Mouse (Mus musculus): ENCODE results near the gene Mboat7. TPM values are rescaled to one million over a fixed set of nuclear protein-coding genes. Genes with fewer than 3 reads are reported as not detected.

The Mboat7 gene
- polyA plus RNA-seq, 1 experiment from 2014 or later, result 60.8 TPM

- Histone ChIP-seq H3K27me3 (no peaks in the 10 kb centered on the region), H3K9me3 (no peaks in the 10 kb centered on the region), H3K4me3 (no peak overlapping the region), H3K4me1 (no peaks in the 10 kb centered on the region), H3K36me3 (peaks cover 42% of the 10 kb centered on the region), H3K4me2 (replicated peaks) (no peak overlapping the region), H3K27ac (no peak overlapping the region), H3K9ac (no peak overlapping the region)
- ATAC-seq (ENCODE audit: insufficient number of reproducible peaks, insufficient read depth, low FRiP score, low TSS enrichment), result no peak
- WGBS, result 81% methylated on average over 30 of the region's 31 CpGs
Observed at GRCm38 (mm10) chr7:3685400-3686187, 7.7 kb downstream of the Mboat7 start.

- peaks cover 48% of the 10 kb centered on the region for H3K36me3 ChIP-seq
- no peak overlapping the region for H3K4me3 ChIP-seq
- no peak overlapping the region for H3K27ac ChIP-seq
- H3K4me1 ChIP-seq, result no peaks in the 10 kb centered on the region
- no peak overlapping the region for H3K9ac ChIP-seq
- no peak overlapping the region for H3K4me2 ChIP-seq (replicated peaks)
- no peak for ATAC-seq (ENCODE audit: insufficient number of reproducible peaks, insufficient read depth, low FRiP score, low TSS enrichment)
- no peaks in the 10 kb centered on the region for H3K9me3 ChIP-seq
- WGBS, result 88% methylated on average over 8 of the region's 8 CpGs
- H3K27me3 ChIP-seq, result no peaks in the 10 kb centered on the region
Observed at GRCm38 (mm10) chr7:3684698-3685097, 8.6 kb downstream of the Mboat7 start.

GRCm38 (mm10) chr7:3683908-3684550 lies 9.3 kb downstream of the Mboat7 start:
- no peaks in the 10 kb centered on the region for H3K27me3 ChIP-seq
- no peaks in the 10 kb centered on the region for H3K9me3 ChIP-seq
- H3K36me3 ChIP-seq, result peaks cover 52% of the 10 kb centered on the region
- H3K4me2 ChIP-seq (replicated peaks), result no peak overlapping the region
- no peak overlapping the region for H3K9ac ChIP-seq
- ATAC-seq (ENCODE audit: insufficient number of reproducible peaks, insufficient read depth, low FRiP score, low TSS enrichment), result no peak
- WGBS, result 89% methylated on average over 10 of the region's 10 CpGs
- no peaks in the 10 kb centered on the region for H3K4me1 ChIP-seq
- H3K27ac ChIP-seq, result no peak overlapping the region
- no peak overlapping the region for H3K4me3 ChIP-seq

GRCm38 (mm10) chr7:3677342-3677741 lies 16.0 kb downstream of the Mboat7 start, which contains the start of gene Tmc4:
Tmc4 (minus strand) TSS chr7:3677553.
- WGBS, result 50% methylated on average over 9 of the region's 9 CpGs
- no peak within 1 kb of the TSS for H3K4me3 ChIP-seq
- H3K9me3 ChIP-seq, result no peaks in the 10 kb centered on the region
- H3K4me2 ChIP-seq (replicated peaks), result no peak within 1 kb of the TSS; the same call in 1 of the 2 replicates
- no peak within 1 kb of the TSS for H3K27ac ChIP-seq
- no peak within 1 kb of the TSS for H3K9ac ChIP-seq
- H3K4me1 ChIP-seq, result no peaks in the 10 kb centered on the region
- no peaks in the 10 kb centered on the region for H3K27me3 ChIP-seq
- ATAC-seq (ENCODE audit: insufficient number of reproducible peaks, insufficient read depth, low FRiP score, low TSS enrichment), result no peak
- H3K36me3 ChIP-seq, result peaks cover 14% of the 10 kb centered on the region

GRCm38 (mm10) chr7:3676371-3676770 lies 17.0 kb downstream of the Mboat7 start:
- Histone ChIP-seq H3K9me3 (no peaks in the 10 kb centered on the region), H3K4me2 (replicated peaks) (no peak overlapping the region; the same call in 1 of the 2 replicates), H3K4me1 (no peaks in the 10 kb centered on the region), H3K36me3 (peaks cover 14% of the 10 kb centered on the region), H3K27me3 (no peaks in the 10 kb centered on the region), H3K9ac (no peak overlapping the region), H3K4me3 (no peak overlapping the region), H3K27ac (no peak overlapping the region)
- ATAC-seq (ENCODE audit: insufficient number of reproducible peaks, insufficient read depth, low FRiP score, low TSS enrichment), result no peak
- WGBS, result 87% methylated on average over 12 of the region's 12 CpGs

- WGBS, result 64% methylated on average over 3 of the region's 3 CpGs
- H3K4me2 ChIP-seq (replicated peaks), result no peak overlapping the region
Observed at GRCm38 (mm10) chr7:3675228-3675548, 18.1 kb downstream of the Mboat7 start.

GRCm38 (mm10) chr7:3674507-3675227 lies 18.7 kb downstream of the Mboat7 start:
- ATAC-seq (ENCODE audit: insufficient number of reproducible peaks, insufficient read depth, low FRiP score, low TSS enrichment), result peak; percentile 68; the same call in 1 of the 2 replicates

More at GRCm38 (mm10) chr7:3675228-3675548, 18.1 kb downstream of the Mboat7 start:
- Histone ChIP-seq H3K9me3 (no peaks in the 10 kb centered on the region), H3K27me3 (no peaks in the 10 kb centered on the region), H3K4me1 (no peaks in the 10 kb centered on the region), H3K9ac (no peak overlapping the region), H3K27ac (no peak overlapping the region), H3K36me3 (peaks cover 10% of the 10 kb centered on the region), H3K4me3 (no peak overlapping the region)
- ATAC-seq (ENCODE audit: insufficient number of reproducible peaks, insufficient read depth, low FRiP score, low TSS enrichment), result no peak

GRCm38 (mm10) chr7:3666921-3667391 lies 26.4 kb downstream of the Mboat7 start:
- no peak overlapping the region for H3K9ac ChIP-seq
- no peak overlapping the region for H3K27ac ChIP-seq
- no peaks in the 10 kb centered on the region for H3K9me3 ChIP-seq
- H3K27me3 ChIP-seq, result no peaks in the 10 kb centered on the region
- ATAC-seq (ENCODE audit: insufficient number of reproducible peaks, insufficient read depth, low FRiP score, low TSS enrichment), result no peak
- 19% methylated on average over 14 of the region's 14 CpGs for WGBS
- peak overlapping the region; percentile 15; the same call in 1 of the 2 replicates for H3K4me2 ChIP-seq (replicated peaks)
- H3K4me1 ChIP-seq, result peaks cover 11% of the 10 kb centered on the region
- peaks cover 13% of the 10 kb centered on the region for H3K36me3 ChIP-seq
- H3K4me3 ChIP-seq, result no peak overlapping the region

More at GRCm38 (mm10) chr7:3674507-3675227, 18.7 kb downstream of the Mboat7 start:
- H3K9ac ChIP-seq, result no peak overlapping the region
- H3K9me3 ChIP-seq, result no peaks in the 10 kb centered on the region
- H3K27ac ChIP-seq, result no peak overlapping the region
- no peak overlapping the region for H3K4me2 ChIP-seq (replicated peaks)
- no peaks in the 10 kb centered on the region for H3K4me1 ChIP-seq
- no peaks in the 10 kb centered on the region for H3K27me3 ChIP-seq
- 74% methylated on average over 10 of the region's 10 CpGs for WGBS
- H3K4me3 ChIP-seq, result no peak overlapping the region
- H3K36me3 ChIP-seq, result peaks cover 8% of the 10 kb centered on the region

GRCm38 (mm10) chr7:3665215-3666114 lies 27.9 kb downstream of the Mboat7 start, which contains the start of gene Leng1:
Leng1 (minus strand) TSS chr7:3665840.
- ATAC-seq (ENCODE audit: insufficient number of reproducible peaks, insufficient read depth, low FRiP score, low TSS enrichment), result peak; percentile 97
- Histone ChIP-seq H3K4me2 (replicated peaks) (peak within 1 kb of the TSS; percentile 73), H3K4me3 (peak within 1 kb of the TSS; percentile 72), H3K9ac (peak within 1 kb of the TSS; percentile 79), H3K27me3 (no peaks in the 10 kb centered on the region), H3K9me3 (no peaks in the 10 kb centered on the region), H3K27ac (peak within 1 kb of the TSS; percentile 88), H3K36me3 (peaks cover 26% of the 10 kb centered on the region), H3K4me1 (peaks cover 11% of the 10 kb centered on the region)
- 4% methylated on average over 45 of the region's 45 CpGs for WGBS

- ATAC-seq (ENCODE audit: insufficient number of reproducible peaks, insufficient read depth, low FRiP score, low TSS enrichment), result peak; percentile 11; the same call in 1 of the 2 replicates
- H3K4me1 ChIP-seq, result peaks cover 11% of the 10 kb centered on the region
- H3K9ac ChIP-seq, result peak overlapping the region; percentile 79
- H3K27me3 ChIP-seq, result no peaks in the 10 kb centered on the region
- H3K4me3 ChIP-seq, result peak overlapping the region; percentile 72
- peaks cover 34% of the 10 kb centered on the region for H3K36me3 ChIP-seq
- peak overlapping the region; percentile 73 for H3K4me2 ChIP-seq (replicated peaks)
- H3K27ac ChIP-seq, result peak overlapping the region; percentile 88
- no peaks in the 10 kb centered on the region for H3K9me3 ChIP-seq
- WGBS, result 35% methylated on average over 15 of the region's 15 CpGs
Observed at GRCm38 (mm10) chr7:3664524-3665214, 28.7 kb downstream of the Mboat7 start.
